Mouse (Mus musculus) liver, postnatal 0 days (tissue): ENCODE measurements around the gene Plscr2.

ENCODE experiments used
- CTCF ChIP-seq: sonication (generic); IDR thresholded peaks from 2 replicates; pipeline ENCODE4 v1.5.1; 2016; ENCODE audit warnings: antibody characterized with exemption, low read depth
- EP300 ChIP-seq: IDR thresholded peaks from 2 replicates; pipeline ENCODE4 v1.6.1; 2016; ENCODE audit warnings: antibody characterized with exemption, low read depth, mild to moderate bottlenecking

DNA sequence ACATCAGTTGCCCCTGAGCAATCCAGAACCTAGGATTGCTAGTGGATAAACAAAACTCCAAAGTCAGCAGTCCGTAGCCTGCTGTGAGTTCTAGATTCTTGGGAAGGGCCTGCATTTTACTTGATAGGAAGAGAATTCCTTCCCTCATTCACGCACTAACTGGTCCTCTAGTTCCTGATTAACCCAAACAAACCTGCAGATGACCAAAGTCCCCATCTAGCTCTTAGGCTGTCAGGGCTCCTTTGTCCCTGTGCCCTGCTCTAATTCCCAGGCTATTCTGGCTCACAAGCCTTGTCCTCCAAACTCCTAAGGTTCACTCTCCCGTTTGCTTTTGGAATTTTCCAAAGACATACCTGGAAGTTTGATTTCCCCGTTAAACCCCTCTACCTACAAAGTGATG lies 2.8 kb upstream of the Plscr2 start:
- TF ChIP-seq CTCF (no peak), EP300 (no peak)
